Mouse (Mus musculus) heart, postnatal 25 days (tissue): ENCODE data around the gene Brd2. TPM values are rescaled to one million over a fixed set of nuclear protein-coding genes. Genes with fewer than 3 reads are reported as not detected.

Experiments
- total RNA-seq, 2 experiments: library from RNA; stranded (reverse); gene quantifications; 2 replicates each; pipeline ENCODE4 v1.2.3; 2021

The Brd2 gene
- total RNA-seq, 2 experiments from 2014 or later: 72.9 to 75.8 TPM

Other genes starting within 250 kb of the Brd2 start
- not detected for gene Gm7029, start 248.8 kb downstream of the Brd2 start, total RNA-seq
- gene Kifc1, start 232.0 kb downstream of the Brd2 start, total RNA-seq: 1 to 10 TPM; 1.4 to 1.8 TPM
- gene Platr17, start 217.5 kb downstream of the Brd2 start, total RNA-seq: not detected
- 10 to 100 TPM; 14.3 to 17.5 TPM for gene Daxx, start 213.2 kb downstream of the Brd2 start, total RNA-seq
- gene Tapbp, start 206.7 kb downstream of the Brd2 start, total RNA-seq: 100 to 1,000 TPM in 1 of 2 experiments, 10 to 100 TPM in 1; 93.5 to 104 TPM
- 10 to 100 TPM; 15.5 to 19.4 TPM for gene Zbtb22, start 206.7 kb downstream of the Brd2 start, total RNA-seq
- gene Rgl2, start 193.1 kb downstream of the Brd2 start, total RNA-seq: 10 to 100 TPM; 38.2 to 44.6 TPM
- gene Pfdn6, start 182.3 kb downstream of the Brd2 start, total RNA-seq: 10 to 100 TPM; 70.7 to 77.3 TPM
- 10 to 100 TPM in 1 of 2 experiments, 1 to 10 TPM in 1; 9.3 to 10.2 TPM for gene Wdr46, start 182.0 kb downstream of the Brd2 start, total RNA-seq
- 1 to 10 TPM; 1.7 to 1.9 TPM for gene B3galt4, start 171.1 kb downstream of the Brd2 start, total RNA-seq
- 10 to 100 TPM; 39.2 to 39.4 TPM for gene Vps52, start 166.8 kb downstream of the Brd2 start, total RNA-seq
- gene Rps18, start 166.6 kb downstream of the Brd2 start, total RNA-seq: 100 to 1,000 TPM; 408 to 435 TPM
- 10 to 100 TPM; 59.9 to 88.2 TPM for gene H2-K1, start 122.3 kb downstream of the Brd2 start, total RNA-seq
- gene Ring1, start 98.0 kb downstream of the Brd2 start, total RNA-seq: 10 to 100 TPM; 12.6 to 13.2 TPM
- 100 to 1,000 TPM in 1 of 2 experiments, 10 to 100 TPM in 1; 98.1 to 100 TPM for gene H2-Ke6, start 94.6 kb downstream of the Brd2 start, total RNA-seq
- gene Slc39a7, start 91.0 kb downstream of the Brd2 start, total RNA-seq: 10 to 100 TPM; 60.4 to 61.3 TPM
- 10 to 100 TPM; 40.5 to 42.1 TPM for gene Rxrb, start 90.8 kb downstream of the Brd2 start, total RNA-seq
- 1 to 10 TPM; 1.1 to 2.2 TPM for gene Col11a2, start 83.2 kb downstream of the Brd2 start, total RNA-seq
- gene H2-Oa, start 30.3 kb downstream of the Brd2 start, total RNA-seq: not detected
- gene H2-DMa, start 3.1 kb downstream of the Brd2 start, total RNA-seq: 1 to 10 TPM; 3.7 to 4.5 TPM
- 1 to 10 TPM in 1 of 2 experiments, under 1 TPM in 1; 0.91 to 1.6 TPM for gene H2-DMb2, start 20.7 kb upstream of the Brd2 start, total RNA-seq
- 1 to 10 TPM; 1.1 to 1.3 TPM for gene H2-DMb1, start 30.4 kb upstream of the Brd2 start, total RNA-seq
- gene Tap1, start 64.9 kb upstream of the Brd2 start, total RNA-seq: 1 to 10 TPM; 3.9 to 5.5 TPM
- 1 to 10 TPM; 5.4 to 8.5 TPM for gene Psmb9, start 65.1 kb upstream of the Brd2 start, total RNA-seq
- gene Psmb8, start 75.1 kb upstream of the Brd2 start, total RNA-seq: 10 to 100 TPM in 1 of 2 experiments, 1 to 10 TPM in 1; 9.7 to 11.8 TPM
- 10 to 100 TPM; 21.2 to 22.0 TPM for gene Tap2, start 80.9 kb upstream of the Brd2 start, total RNA-seq
- gene H2-Ob, start 116.3 kb upstream of the Brd2 start, total RNA-seq: 1 to 10 TPM in 1 of 2 experiments, under 1 TPM in 1; 0.70 to 1.5 TPM
- gene H2-Ab1, start 135.1 kb upstream of the Brd2 start, total RNA-seq: 10 to 100 TPM in 1 of 2 experiments, 1 to 10 TPM in 1; 9.2 to 12.6 TPM
- gene H2-Aa, start 165.2 kb upstream of the Brd2 start, total RNA-seq: 10 to 100 TPM; 13.9 to 14.3 TPM
- 10 to 100 TPM; 13.4 to 14.8 TPM for gene H2-Eb1, start 183.2 kb upstream of the Brd2 start, total RNA-seq
- not detected for gene H2-Eb2, start 203.0 kb upstream of the Brd2 start, total RNA-seq
- under 1 TPM; 0.34 to 0.48 TPM for gene Btnl2, start 232.2 kb upstream of the Brd2 start, total RNA-seq